Mouse (Mus musculus) limb, embryonic 10.5 days (tissue): ENCODE results near the gene Il22ra2. TPM values are rescaled to one million over a fixed set of nuclear protein-coding genes. Genes with fewer than 3 reads are reported as not detected.

Experiments used
- DNase-seq: peaks from one replicate; pipeline ENCODE4 v3.0.0-alpha.2; 2017; ENCODE audit warnings: low spot score
- H3K27ac ChIP-seq: fragments of 300-500 bp; sonication (generic); 2 replicates; pipeline ENCODE4 v1.5.1; 2016; ENCODE audit warnings: mild to moderate bottlenecking
- H3K27me3 ChIP-seq: fragments of 300-500 bp; sonication (generic); 2 replicates; pipeline ENCODE4 v1.6.1; 2016; ENCODE audit warnings: low read depth, mild to moderate bottlenecking; ENCODE audit not compliant: poor library complexity, severe bottlenecking
- H3K36me3 ChIP-seq: fragments of 300-500 bp; sonication (generic); 2 replicates; pipeline ENCODE4 v1.6.1; 2016; ENCODE audit warnings: mild to moderate bottlenecking, moderate library complexity
- H3K4me1 ChIP-seq: fragments of 300-500 bp; sonication (generic); 2 replicates; pipeline ENCODE4 v1.6.1; 2016
- H3K4me3 ChIP-seq: fragments of 300-500 bp; sonication (generic); 2 replicates; pipeline ENCODE4 v1.5.1; 2016; ENCODE audit warnings: mild to moderate bottlenecking, moderate library complexity
- H3K9me3 ChIP-seq: fragments of 300-500 bp; sonication (generic); replicated peaks from 2 replicates; pipeline ENCODE4 v1.6.1; 2016; ENCODE audit warnings: mild to moderate bottlenecking
- WGBS: fragments of 180-500 bp; shearing (Covaris S2); methylation state at CpG from one replicate; pipeline ENCODE4 v1.1.7; 2016; 5-methylcytosine and 5-hydroxymethylcytosine counted together
- polyA plus RNA-seq: library from polyadenylated mRNA; unstranded; fragments of >200 nt; fragmentation: Nextera tagmentation; extraction: Ambion mirVana; gene quantifications from 2 replicates; pipeline ENCODE4 v1.2.1, GENCODE M21; 2016

The Il22ra2 gene
- not detected in 2 replicates for polyA plus RNA-seq

DNA sequence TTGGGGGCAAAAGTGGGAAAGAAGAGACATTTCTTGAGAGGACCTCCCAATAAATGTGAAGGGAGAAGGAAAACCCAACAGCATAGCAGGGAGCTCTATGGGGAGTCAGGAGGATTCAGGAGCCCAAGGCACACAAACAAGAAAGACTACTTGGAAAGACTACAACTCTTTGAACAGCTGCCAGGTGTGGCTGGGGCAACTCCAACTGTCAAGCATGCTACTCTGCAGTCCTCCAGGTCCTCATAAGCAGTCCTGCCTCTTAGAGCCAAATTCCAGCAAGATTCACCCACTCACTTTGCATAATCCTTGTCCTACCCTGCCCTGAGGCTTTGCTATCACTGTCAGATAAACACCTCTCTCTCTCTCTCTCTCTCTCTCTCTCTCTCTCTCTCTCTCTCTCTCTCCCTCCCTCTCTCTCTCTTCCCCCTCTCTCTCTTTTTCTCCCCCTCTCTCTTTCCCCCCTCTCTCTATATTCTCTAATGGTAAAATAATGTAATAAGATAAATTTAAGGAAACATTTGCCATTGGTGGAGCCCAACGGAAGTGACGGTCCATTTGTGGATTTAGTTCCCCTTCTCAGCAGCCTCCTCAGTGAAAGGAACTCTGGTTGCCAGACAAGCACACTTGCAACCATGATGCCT, at the start of gene Il22ra2:
TSS of gene Il22ra2 (plus strand) at position 591 of the 641 bp plus-strand sequence.
- WGBS: 88% methylated on average over 2 of the region's 2 CpGs
- no peaks in the 10 kb centered on the region for H3K9me3 ChIP-seq
- no peak for DNase-seq

DNA sequence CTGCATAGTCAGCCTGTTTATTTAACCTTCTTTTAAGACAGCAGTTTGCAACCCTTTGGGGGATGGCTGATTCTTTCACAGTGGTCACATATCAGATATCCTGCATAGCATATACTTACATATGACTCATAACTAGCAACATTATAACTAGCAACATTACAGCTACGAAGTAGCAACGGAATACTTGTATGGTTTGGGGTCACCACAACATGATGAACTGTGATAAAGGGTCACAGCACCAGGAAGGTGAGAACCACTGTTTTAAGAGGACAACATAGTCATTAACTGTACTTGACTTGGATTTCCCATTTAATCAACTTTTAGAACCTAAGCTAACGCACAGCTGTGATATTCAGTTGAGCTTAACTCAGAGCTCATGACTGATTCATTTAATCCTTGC, 44.2 kb upstream of the Il22ra2 start:
- H3K27me3 ChIP-seq: no peaks in the 10 kb centered on the region
- H3K27ac ChIP-seq: no peak overlapping the region
- WGBS: 91% methylated on average over 3 of the region's 3 CpGs
- H3K4me3 ChIP-seq: no peak overlapping the region
- no peak for DNase-seq
- H3K9me3 ChIP-seq: no peaks in the 10 kb centered on the region
- H3K36me3 ChIP-seq: no peaks in the 10 kb centered on the region
- H3K4me1 ChIP-seq: no peaks in the 10 kb centered on the region

More for the DNA sequence above, at the start of gene Il22ra2:
- Histone ChIP-seq H3K27ac (no peak within 1 kb of the TSS), H3K27me3 (no peaks in the 10 kb centered on the region), H3K4me1 (no peaks in the 10 kb centered on the region), H3K4me3 (no peak within 1 kb of the TSS), H3K36me3 (no peaks in the 10 kb centered on the region)

DNA sequence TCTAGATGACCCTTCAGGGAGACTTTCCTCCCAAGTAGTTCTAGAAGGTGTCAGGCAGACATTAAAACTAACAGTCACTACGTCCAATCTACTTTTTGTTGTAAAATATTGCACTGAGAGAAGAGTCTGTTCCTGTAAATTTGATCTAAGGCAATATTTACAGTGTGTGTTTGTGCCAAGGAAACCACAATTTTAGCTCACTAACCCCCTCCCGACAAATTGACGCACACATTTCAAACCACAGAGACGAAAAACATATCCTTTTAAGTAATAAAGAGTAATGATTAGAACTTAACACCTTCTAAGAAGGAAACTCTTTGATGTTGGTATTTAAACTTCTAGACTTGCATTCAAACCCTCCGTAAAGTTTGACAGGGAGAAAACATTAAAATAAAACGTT, 43.8 kb upstream of the Il22ra2 start:
- 86% methylated on average over 6 of the region's 6 CpGs for WGBS
- no peaks in the 10 kb centered on the region for H3K27me3 ChIP-seq
- no peak overlapping the region for H3K4me3 ChIP-seq
- no peaks in the 10 kb centered on the region for H3K9me3 ChIP-seq
- no peaks in the 10 kb centered on the region; the same call in 1 of the 2 replicates for H3K4me1 ChIP-seq
- H3K36me3 ChIP-seq: no peaks in the 10 kb centered on the region
- DNase-seq: no peak
- H3K27ac ChIP-seq: no peak overlapping the region

DNA sequence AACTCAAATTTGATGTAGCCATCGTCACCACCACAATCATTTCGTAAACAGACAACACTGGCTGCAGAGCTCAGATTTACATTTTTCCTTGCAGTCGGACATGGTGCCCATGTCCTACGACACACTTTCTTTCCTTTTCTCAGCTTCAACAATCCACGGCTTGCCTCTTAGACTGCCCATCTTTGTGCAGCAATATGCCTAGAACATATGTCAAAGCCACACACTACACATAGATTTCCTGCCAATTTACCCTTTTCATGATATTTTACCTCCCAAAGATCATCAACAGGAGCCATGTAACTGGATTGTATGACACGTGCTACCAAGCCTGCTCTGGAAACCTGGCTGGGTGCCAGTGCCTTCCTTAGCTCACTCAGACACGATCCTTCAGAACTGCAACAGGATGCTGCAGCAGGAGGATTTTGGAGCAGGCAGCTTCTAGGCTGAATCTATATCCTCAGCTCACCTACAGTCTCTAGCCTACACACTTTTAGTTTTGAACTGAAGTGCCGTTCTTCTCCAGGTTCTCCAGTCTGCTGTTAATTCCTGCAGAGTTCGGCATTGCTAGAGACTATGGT, 43.3 kb upstream of the Il22ra2 start:
- no peak for DNase-seq
- Histone ChIP-seq H3K36me3 (no peaks in the 10 kb centered on the region), H3K9me3 (no peaks in the 10 kb centered on the region), H3K27ac (no peak overlapping the region), H3K4me3 (no peak overlapping the region), H3K4me1 (no peaks in the 10 kb centered on the region; the same call in 1 of the 2 replicates), H3K27me3 (no peaks in the 10 kb centered on the region)
- WGBS: 82% methylated on average over 9 of the region's 9 CpGs

DNA sequence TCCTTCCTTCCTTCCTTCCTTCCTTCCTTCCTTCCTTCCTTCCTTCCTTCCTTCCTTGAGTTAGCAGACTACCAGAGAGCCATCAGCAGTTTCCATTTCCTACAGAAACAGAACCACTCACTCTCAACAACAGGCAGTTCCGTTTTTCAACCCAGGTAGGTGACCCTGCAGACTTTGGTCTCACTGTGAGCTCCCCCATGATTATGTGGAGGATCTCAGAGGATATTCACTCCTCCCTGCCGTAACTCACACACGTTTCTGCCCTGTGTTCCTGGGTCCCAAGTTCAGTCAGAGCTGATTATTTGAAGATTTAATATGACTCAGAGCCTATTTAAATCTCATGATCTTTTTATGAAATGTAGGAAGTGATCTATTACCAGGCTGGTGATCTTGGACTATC, 41.1 kb upstream of the Il22ra2 start:
- Histone ChIP-seq H3K4me1 (peaks cover 6% of the 10 kb centered on the region), H3K27ac (no peak overlapping the region), H3K4me3 (no peak overlapping the region), H3K27me3 (no peaks in the 10 kb centered on the region), H3K36me3 (no peaks in the 10 kb centered on the region), H3K9me3 (no peaks in the 10 kb centered on the region)
- WGBS: 67% methylated on average over 3 of the region's 3 CpGs
- DNase-seq: no peak

DNA sequence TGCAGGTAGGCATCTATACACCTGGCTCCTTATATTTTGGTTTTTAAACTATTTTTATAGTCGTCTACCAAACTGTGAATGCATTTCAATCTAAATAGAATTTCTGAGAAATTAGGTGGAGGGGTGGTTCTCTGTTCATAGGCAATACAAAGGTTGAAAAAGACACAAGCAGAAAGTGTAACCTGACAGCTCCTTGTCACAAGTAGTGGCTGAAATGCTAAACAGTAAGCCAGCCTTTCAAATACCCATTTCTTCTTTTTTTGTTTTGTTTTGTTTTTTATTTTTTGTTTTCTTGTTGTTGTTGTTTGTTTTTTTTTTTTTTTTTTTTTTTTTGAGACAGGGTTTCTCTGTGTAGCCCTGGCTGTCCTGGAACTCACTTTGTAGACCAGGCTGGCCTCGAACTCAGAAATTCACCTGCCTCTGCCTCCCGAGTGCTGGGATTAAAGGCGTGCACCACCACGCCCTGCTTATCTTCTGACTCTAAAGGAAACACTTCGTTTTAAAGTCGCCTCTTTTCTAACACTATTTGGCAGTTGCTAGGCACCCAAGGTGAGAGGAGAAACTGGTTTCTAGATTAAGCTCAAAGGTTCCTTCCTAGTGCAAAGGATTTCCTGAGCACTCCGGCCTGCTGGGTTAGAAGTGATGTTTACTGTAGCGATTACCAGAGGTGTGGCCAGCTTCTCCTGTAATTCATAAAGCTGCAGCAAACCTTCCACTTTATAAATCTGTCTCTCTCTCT, 39.8 kb upstream of the Il22ra2 start:
- no peaks in the 10 kb centered on the region for H3K9me3 ChIP-seq
- H3K4me3 ChIP-seq: no peak overlapping the region
- DNase-seq: no peak
- WGBS: 79% methylated on average over 9 of the region's 9 CpGs
- H3K27me3 ChIP-seq: no peaks in the 10 kb centered on the region
- H3K4me1 ChIP-seq: peaks cover 6% of the 10 kb centered on the region
- H3K36me3 ChIP-seq: no peaks in the 10 kb centered on the region
- H3K27ac ChIP-seq: no peak overlapping the region

DNA sequence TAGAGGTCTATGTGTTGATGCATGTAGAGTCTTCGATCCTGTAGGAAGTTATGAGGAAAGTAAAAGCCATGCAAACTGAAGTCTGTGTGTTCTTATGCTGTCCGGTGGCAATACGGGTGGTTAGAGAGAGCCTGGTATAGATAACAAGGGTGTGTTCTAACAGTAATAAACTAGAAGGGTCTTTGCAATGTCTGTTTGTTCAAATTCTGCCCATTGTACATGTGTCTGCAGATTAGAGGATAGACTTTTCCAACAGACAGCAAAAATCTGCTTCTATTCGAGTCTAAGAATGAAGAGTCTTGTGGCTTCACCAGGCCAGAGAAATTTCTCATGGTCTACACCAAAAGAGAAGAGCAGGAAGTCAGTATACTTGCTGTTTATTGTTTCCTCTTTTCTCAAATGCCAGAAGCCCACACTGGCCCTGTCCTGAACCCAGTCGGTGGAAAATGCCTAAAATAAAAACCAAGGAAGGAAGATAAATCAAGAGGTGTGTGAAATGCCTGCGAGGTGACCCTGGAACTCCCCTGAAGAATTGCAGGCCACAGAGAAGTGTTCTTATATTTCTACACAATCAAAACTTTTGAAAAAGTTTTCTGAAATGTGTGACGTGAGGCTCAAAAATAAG, 38.9 kb upstream of the Il22ra2 start:
- no peaks in the 10 kb centered on the region for H3K27me3 ChIP-seq
- H3K9me3 ChIP-seq: no peaks in the 10 kb centered on the region
- H3K4me3 ChIP-seq: no peak overlapping the region
- peaks cover 6% of the 10 kb centered on the region for H3K4me1 ChIP-seq
- no peaks in the 10 kb centered on the region for H3K36me3 ChIP-seq
- no peak for DNase-seq
- no peak overlapping the region for H3K27ac ChIP-seq
- WGBS: 82% methylated on average over 7 of the region's 7 CpGs

DNA sequence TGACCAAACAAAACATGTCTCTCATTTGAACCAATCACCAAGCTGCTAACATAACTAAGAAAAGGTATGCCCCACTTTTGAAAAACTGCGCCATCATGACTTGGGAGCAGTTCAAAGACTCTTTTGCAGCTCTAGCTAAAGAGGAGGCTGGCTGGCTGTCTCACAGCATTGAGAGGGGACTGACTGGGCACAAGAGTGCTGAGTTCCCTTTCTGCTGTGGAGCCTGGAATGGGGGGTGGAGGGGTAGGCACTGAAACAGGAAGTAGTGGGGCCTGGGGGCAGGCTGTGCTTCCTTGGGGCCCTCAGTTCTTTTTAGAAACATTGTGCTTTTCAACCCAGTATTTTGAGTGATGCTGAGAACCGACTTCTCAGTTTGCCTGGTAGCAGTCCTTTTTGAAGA, 37.7 kb upstream of the Il22ra2 start:
- no peak overlapping the region for H3K4me3 ChIP-seq
- 85% methylated on average over 2 of the region's 2 CpGs for WGBS

DNA sequence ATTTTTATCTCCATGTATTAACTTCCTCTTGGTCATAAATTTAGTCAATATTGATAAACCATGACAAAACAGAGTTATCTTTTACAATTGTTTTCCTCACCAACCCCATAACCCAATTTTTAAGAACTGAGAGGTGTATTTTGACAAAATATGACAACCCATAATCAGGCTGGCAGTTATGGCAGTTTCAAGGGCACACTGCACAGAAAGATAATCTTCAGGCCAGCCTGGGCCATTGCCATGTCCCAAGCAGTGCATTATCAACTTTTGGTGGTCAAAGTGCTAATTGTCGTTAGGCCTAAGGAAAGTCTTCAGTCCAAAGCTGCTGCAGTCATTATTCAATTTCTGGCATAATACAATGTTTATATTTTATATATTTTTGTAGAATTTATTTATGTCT, 37.0 kb upstream of the Il22ra2 start:
- WGBS: 88% methylated on average over 1 of the region's 1 CpGs
- H3K27me3 ChIP-seq: no peaks in the 10 kb centered on the region
- H3K27ac ChIP-seq: no peak overlapping the region
- no peaks in the 10 kb centered on the region for H3K9me3 ChIP-seq
- H3K4me1 ChIP-seq: peaks cover 6% of the 10 kb centered on the region
- DNase-seq: no peak
- no peaks in the 10 kb centered on the region for H3K36me3 ChIP-seq
- no peak overlapping the region for H3K4me3 ChIP-seq

More for the DNA sequence above, 37.7 kb upstream of the Il22ra2 start:
- peaks cover 6% of the 10 kb centered on the region for H3K4me1 ChIP-seq
- H3K27me3 ChIP-seq: no peaks in the 10 kb centered on the region
- H3K27ac ChIP-seq: peak overlapping the region; percentile 54; the same call in 1 of the 2 replicates
- H3K9me3 ChIP-seq: no peaks in the 10 kb centered on the region
- no peak for DNase-seq
- no peaks in the 10 kb centered on the region for H3K36me3 ChIP-seq

DNA sequence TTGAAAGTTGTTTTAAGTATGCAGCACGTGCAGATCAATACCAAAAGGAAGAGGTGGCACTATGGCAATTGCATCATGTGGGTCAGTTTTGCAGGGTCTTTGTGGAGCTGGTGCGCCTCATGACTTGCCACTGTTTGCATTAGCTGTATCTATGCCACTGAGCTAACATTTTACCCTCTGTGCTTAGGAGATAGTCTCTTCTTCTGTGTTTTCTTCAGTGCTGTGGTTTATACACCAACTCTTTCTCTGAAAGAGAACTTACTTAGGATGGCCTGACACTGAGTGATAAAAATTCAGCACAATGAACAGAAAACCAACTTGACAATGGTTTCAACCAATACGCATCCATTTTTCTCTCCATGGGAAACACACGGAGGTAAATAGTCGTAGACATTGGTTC, 35.9 kb upstream of the Il22ra2 start:
- H3K9me3 ChIP-seq: no peaks in the 10 kb centered on the region
- DNase-seq: no peak
- H3K36me3 ChIP-seq: no peaks in the 10 kb centered on the region
- WGBS: 93% methylated on average over 5 of the region's 5 CpGs
- H3K4me3 ChIP-seq: no peak overlapping the region
- no peak overlapping the region for H3K27ac ChIP-seq
- no peaks in the 10 kb centered on the region for H3K27me3 ChIP-seq
- H3K4me1 ChIP-seq: peaks cover 6% of the 10 kb centered on the region

DNA sequence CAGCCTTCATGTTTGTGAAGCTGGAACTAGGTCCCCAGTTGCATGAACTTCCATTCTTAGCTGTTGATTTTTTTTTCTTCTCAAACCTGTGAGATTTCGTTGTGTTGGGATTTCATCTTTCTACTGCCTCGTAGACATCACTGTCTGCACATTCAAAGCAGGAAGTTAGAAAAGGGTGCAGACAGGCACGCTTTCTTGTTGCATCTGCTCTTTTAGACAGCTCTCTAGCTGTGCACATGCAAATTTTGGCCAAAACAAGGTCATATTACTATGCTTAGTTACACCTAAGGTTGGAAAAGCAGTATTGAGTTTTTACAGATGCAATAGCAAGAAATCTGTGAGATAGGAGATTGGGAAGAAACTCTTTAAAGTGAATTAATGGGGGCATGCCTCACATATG, 34.5 kb upstream of the Il22ra2 start:
- 85% methylated on average over 3 of the region's 3 CpGs for WGBS
- no peak overlapping the region for H3K4me3 ChIP-seq
- H3K4me1 ChIP-seq: peaks cover 6% of the 10 kb centered on the region
- H3K27ac ChIP-seq: no peak overlapping the region
- DNase-seq: no peak
- H3K27me3 ChIP-seq: no peaks in the 10 kb centered on the region
- H3K36me3 ChIP-seq: no peaks in the 10 kb centered on the region
- H3K9me3 ChIP-seq: no peaks in the 10 kb centered on the region

DNA sequence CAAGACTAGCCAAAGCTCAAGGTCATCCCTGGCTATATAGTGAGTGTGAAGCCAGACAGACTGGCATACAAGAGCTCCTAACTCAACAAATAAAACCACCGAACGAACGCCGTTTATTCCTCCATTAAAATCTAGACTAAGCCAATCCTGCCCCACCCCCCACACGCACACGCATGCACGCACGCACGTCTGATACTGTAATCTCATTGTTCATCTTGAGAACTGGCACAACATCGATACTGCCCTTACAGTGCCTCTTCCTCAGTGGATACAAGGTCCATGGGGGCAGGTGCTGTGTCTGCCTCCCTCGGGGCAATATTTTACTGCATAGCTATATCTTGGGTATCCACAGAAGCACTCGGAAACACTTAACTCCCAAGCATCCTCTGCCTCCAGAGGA, 32.2 kb upstream of the Il22ra2 start:
- Histone ChIP-seq H3K4me1 (peaks cover 11% of the 10 kb centered on the region), H3K27me3 (no peaks in the 10 kb centered on the region), H3K36me3 (no peaks in the 10 kb centered on the region), H3K9me3 (no peaks in the 10 kb centered on the region), H3K27ac (no peak overlapping the region), H3K4me3 (no peak overlapping the region)
- WGBS: 92% methylated on average over 12 of the region's 12 CpGs
- DNase-seq: no peak

DNA sequence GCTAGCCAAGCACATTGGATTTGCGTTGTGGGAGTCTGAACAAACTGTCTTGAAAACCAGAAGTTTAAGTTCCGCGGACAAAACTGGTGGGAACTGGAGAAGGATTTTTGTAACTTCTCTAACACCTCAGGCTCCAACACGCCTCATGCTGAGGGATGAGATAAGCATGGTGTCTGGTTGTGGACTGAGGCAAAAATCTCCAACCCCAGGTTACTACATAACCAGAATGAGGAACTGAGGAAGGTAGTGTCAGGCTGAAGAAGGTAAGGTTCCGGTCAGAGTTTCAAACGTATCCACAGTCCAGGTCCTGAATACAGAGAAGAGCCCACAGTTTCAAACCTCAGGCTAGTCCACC, 30.5 kb upstream of the Il22ra2 start:
- Histone ChIP-seq H3K36me3 (no peaks in the 10 kb centered on the region), H3K4me1 (peaks cover 11% of the 10 kb centered on the region), H3K4me3 (peak overlapping the region; percentile 71), H3K27ac (no peak overlapping the region), H3K27me3 (no peaks in the 10 kb centered on the region), H3K9me3 (no peaks in the 10 kb centered on the region)
- WGBS: 35% methylated on average over 6 of the region's 6 CpGs
- no peak for DNase-seq
